Mouse (Mus musculus) lung, embryonic 14.5 days (tissue): ENCODE data around the gene Rrp36. TPM values are rescaled to one million over a fixed set of nuclear protein-coding genes. Genes with fewer than 3 reads are reported as not detected.
A peak's percentile ranks its signal among the peaks of the same experiment; 100 is the strongest.

Experiments used
- ATAC-seq: fragments of 200-750 bp; cut with Nextera tagmentation; 2 replicates; pipeline ENCODE4 v1.8.0; 2017; ENCODE audit warnings: mild to moderate bottlenecking, moderate TSS enrichment, moderate library complexity; ENCODE audit not compliant: insufficient read depth
- DNase-seq: peaks from one replicate; pipeline ENCODE4 v3.0.0-alpha.2; 2015
- H3K27ac ChIP-seq: fragments of 300-500 bp; sonication (generic); 2 replicates; pipeline ENCODE4 v1.5.1; 2014; ENCODE audit warnings: low read depth, mild to moderate bottlenecking, moderate library complexity
- H3K27me3 ChIP-seq: fragments of 300-500 bp; sonication (generic); 2 replicates; pipeline ENCODE4 v1.6.1; 2014; ENCODE audit warnings: low read length, control low read depth; ENCODE audit not compliant: insufficient read depth
- H3K36me3 ChIP-seq: fragments of 300-500 bp; sonication (generic); 2 replicates; pipeline ENCODE4 v1.6.1; 2014; ENCODE audit warnings: control low read depth; ENCODE audit not compliant: insufficient read depth
- H3K4me1 ChIP-seq: fragments of 300-500 bp; sonication (generic); 2 replicates; pipeline ENCODE4 v1.6.1; 2014; ENCODE audit warnings: antibody characterized with exemption, control low read depth; ENCODE audit not compliant: insufficient read depth
- H3K4me2 ChIP-seq: fragments of 300-500 bp; sonication (generic); 2 replicates; pipeline ENCODE4 v1.6.1; 2014; ENCODE audit warnings: mild to moderate bottlenecking
- H3K4me3 ChIP-seq: fragments of 300-500 bp; sonication (generic); 2 replicates; pipeline ENCODE4 v1.5.1; 2014; ENCODE audit warnings: low read depth, low read length
- H3K9ac ChIP-seq: fragments of 300-500 bp; sonication (generic); 2 replicates; pipeline ENCODE4 v1.6.1; 2014
- H3K9me3 ChIP-seq: fragments of 300-500 bp; sonication (generic); 2 replicates; pipeline ENCODE4 v1.6.1; 2016; ENCODE audit warnings: low read depth, low read length, control low read depth
- CTCF ChIP-seq: IDR thresholded peaks from 2 replicates; pipeline ENCODE4 v1.5.1; 2016; ENCODE audit warnings: antibody characterized with exemption, low read depth
- WGBS: fragments of 180-500 bp; shearing (Covaris S2); extraction: QIAGEN DNeasy Blood & Tissue Kit; methylation state at CpG from one replicate; pipeline ENCODE4 v1.1.7; 2014; 5-methylcytosine and 5-hydroxymethylcytosine counted together
- polyA plus RNA-seq: library from polyadenylated mRNA; unstranded; fragments of >200 nt; fragmentation: Nextera tagmentation; extraction: Ambion mirVana; gene quantifications from 2 replicates; pipeline ENCODE4 v1.2.1, GENCODE M21; 2014

Gene Rrp36
- polyA plus RNA-seq, 1 experiment from 2014 or later, result 48.5 TPM

DNA sequence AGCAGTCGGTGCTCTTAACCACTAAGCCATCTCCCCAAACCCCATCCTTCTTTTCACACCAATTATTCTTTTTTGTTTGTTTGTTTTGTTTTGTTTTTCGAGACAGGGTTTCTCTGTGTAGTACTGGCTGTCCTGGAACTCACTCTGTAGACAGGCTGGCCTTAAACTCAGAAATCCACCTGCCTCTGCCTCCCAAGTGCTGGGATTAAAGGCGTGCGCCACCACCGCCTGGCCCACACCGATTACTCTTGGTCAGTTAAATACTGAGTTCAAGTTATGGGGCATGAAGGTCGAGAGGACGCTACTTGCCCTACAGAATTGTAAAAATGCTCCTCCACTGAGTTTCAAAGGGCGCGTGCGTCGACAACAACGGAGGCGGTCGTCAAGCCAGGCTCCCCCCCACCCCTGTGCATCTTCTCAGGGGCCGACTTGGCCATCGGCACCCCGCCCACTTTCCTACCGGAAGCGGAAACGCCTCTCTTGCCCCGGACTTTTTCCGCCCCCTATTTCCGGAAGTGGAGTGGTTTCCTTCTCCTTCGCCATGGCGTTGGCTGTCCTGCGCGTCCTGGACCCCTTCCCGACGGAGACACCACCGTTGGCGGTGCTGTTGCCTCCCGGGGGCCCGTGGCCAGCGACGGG is 36.9 kb upstream of the Rrp36 start, which contains the start of gene Pex6:
Gene Pex6, plus strand, starts transcription at position 505 of the 639 bp plus-strand sequence.
- peaks cover 30% of the 10 kb centered on the region for H3K36me3 ChIP-seq
- H3K4me1 ChIP-seq, result peaks cover 3% of the 10 kb centered on the region
- peak within 1 kb of the TSS; percentile 97 for H3K4me2 ChIP-seq
- H3K9ac ChIP-seq, result peak within 1 kb of the TSS; percentile 92
- WGBS, result 7% methylated on average over 36 of the region's 36 CpGs
- DNase-seq (peak; percentile 97), ATAC-seq (peak; percentile 85)
- H3K4me3 ChIP-seq, result peak within 1 kb of the TSS; percentile 99
- no peaks in the 10 kb centered on the region for H3K27me3 ChIP-seq
- TF ChIP-seq CTCF, result no peak
- no peaks in the 10 kb centered on the region for H3K9me3 ChIP-seq
- peak within 1 kb of the TSS; percentile 69; the same call in 1 of the 2 replicates for H3K27ac ChIP-seq

DNA sequence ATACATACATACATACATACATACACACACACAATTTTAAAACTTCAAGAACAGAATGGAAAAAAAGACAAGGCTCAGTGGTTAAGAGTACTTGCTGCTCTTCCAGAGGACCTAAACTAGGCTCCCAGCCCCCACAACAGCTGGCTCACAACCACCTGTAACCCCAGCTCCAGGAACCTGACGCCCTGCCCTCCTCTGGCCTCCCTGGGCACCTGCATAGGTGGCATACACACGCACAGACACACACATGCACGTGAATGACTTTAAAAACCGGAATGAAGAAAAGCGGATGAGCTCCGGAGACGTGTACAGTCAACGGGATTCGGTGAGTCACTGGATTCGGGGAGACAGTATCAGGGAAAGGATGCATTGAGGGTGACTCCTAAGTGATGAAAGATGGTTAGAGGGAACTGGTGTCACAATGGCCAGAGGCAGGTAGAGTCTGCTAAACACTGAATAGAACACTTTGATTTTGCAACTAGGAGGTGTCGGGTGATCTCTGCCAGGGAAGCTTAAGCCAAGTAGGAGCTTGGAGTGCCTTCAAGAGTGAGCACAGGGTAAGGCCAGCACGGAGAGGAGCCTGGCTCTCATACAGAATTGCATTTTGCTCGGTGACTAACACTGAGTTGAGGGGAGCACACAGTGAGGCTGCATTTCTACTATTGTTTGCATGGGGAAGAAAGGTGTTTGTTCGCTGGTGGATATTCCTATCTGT is 32.4 kb upstream of the Rrp36 start:
- Histone ChIP-seq H3K4me2 (no peak overlapping the region), H3K36me3 (no peaks in the 10 kb centered on the region), H3K4me1 (peaks cover 10% of the 10 kb centered on the region), H3K27ac (no peak overlapping the region), H3K4me3 (no peak overlapping the region), H3K9me3 (no peaks in the 10 kb centered on the region), H3K9ac (no peak overlapping the region), H3K27me3 (no peaks in the 10 kb centered on the region)
- DNase-seq (no peak), ATAC-seq (no peak)
- TF ChIP-seq CTCF, result no peak; the same call in 1 of the 2 replicates
- WGBS, result 87% methylated on average over 14 of the region's 14 CpGs

DNA sequence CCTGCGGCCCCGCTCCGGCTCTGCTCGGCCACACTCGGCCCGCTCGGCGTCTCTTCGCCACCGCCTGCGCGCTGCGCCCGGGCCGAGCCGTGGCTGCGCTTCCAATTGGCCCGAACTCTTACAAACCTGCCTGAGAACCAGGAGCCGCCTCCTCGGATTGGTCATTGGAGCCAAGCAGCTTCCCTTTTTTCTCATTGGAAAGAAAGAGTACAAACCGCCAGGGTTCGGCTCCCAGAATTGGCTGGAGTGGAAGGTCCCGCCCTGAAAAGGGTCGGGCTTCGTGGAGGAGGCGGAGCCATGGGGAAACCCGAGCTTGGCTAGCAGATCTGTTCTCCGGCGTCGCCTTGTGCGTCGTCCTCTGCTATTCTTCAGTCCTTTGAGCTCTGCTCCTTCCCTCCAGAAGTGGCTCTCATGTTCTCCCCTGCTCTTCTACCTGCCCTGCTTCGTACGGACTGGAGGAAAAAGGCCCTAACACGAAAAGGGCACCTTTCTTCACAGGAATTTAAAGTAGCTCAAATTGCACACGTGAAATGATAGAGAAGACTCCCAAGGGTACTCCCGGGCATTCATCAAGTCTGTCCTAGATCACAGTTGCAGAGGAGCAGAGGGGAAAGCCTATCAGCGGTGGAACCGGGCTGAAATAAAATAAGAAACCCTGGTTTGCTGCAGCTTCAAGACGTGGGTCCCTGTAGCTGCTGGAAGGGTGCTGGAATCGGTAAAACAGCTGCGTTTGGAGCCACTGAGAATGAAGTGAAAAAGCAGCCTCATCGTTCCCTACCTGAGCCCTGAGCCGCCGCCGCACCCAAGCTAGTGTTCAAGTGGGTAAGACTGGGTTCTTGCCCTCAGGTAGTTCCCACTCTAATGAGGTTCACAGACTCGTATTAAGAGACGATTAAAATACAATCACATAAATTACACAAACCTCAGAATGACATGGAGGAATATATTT is 31.0 kb upstream of the Rrp36 start, which contains the start of gene Ppp2r5d:
Gene Ppp2r5d, minus strand, starts transcription at position 225 of the 949 bp plus-strand sequence.
- Histone ChIP-seq H3K27me3 (no peaks in the 10 kb centered on the region), H3K9ac (peak within 1 kb of the TSS; percentile 91), H3K4me3 (peak within 1 kb of the TSS; percentile 93), H3K27ac (peak within 1 kb of the TSS; percentile 95), H3K36me3 (peaks cover 2% of the 10 kb centered on the region; the same call in 1 of the 2 replicates), H3K9me3 (no peaks in the 10 kb centered on the region), H3K4me2 (peak within 1 kb of the TSS; percentile 95), H3K4me1 (peaks cover 10% of the 10 kb centered on the region)
- no peak for TF ChIP-seq CTCF
- DNase-seq (peak; percentile 99), ATAC-seq (peak; percentile 96)
- WGBS, result under 1% methylated on average over 48 of the region's 48 CpGs

DNA sequence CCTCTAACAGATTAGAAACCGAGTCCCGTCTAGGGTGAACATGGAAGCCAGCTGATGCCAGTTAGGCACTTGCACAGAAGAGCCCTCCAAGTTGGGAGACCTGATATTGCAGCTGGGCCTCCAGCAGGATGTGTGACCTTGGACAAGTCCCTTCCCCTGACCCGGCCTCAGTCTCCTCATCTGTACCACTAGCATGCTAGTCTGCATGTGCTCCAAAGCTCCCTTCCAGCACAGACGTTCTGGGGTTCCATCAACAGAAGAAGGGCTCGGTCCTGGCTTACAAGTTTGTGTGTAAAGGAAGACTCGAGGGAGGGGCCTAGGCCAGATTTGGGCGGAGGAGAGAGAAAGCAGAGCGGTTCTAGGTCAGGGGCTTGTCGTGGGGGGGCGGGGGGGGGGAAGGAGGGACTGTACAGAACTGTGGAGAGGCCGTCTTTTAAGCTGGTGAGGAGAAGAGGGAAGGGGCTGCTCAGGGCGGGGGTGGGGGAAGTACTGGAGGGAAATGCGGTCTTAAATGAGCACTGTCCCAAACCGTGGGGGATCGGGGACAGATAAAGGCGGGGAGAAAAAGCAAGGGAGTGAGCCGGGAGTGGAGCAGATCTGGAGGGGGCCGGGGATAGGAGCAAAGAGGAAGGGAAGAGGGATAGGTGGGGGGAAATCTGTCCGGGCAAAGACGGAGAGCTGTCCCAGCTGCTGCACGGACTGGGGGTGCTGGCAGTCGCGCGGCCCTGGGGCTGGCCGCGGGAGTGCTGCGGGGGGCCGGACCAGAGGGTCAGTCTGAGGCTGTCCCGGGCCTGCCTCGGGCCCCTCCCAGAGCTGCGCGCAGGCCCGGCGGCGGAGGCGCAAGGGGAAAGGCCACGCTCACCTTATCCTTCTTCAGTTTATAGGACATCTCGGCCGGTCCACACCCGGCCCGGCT is 30.1 kb upstream of the Rrp36 start:
- WGBS, result 2% methylated on average over 40 of the region's 41 CpGs

DNA sequence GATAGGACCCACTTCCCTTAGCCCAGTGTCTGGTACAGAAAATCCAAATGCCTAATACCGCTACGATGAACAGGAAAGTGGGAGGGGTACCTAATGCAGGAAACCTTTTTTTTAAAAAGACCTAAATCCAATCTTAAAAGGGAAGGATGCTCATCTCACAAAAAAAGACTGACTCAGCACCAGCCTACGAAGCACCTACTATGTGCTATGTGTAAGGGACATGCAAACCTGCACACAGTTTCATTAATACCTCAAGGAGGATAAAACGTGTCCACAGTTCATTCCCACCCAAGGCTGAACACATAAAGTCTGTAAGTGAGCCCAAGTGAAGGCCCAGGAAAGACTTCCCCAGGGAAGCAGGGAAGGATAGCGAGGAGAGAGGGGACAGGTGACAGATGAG is 28.4 kb upstream of the Rrp36 start:
- peak overlapping the region; percentile 95 for H3K4me2 ChIP-seq
- ATAC-seq, result no peak
- TF ChIP-seq CTCF, result no peak
- H3K9ac ChIP-seq, result no peak overlapping the region; the same call in 1 of the 2 replicates
- no peaks in the 10 kb centered on the region for H3K9me3 ChIP-seq
- H3K36me3 ChIP-seq, result peaks cover 23% of the 10 kb centered on the region
- peaks cover 10% of the 10 kb centered on the region for H3K4me1 ChIP-seq
- no peak for DNase-seq
- no peak overlapping the region for H3K27ac ChIP-seq
- H3K27me3 ChIP-seq, result no peaks in the 10 kb centered on the region
- H3K4me3 ChIP-seq, result no peak overlapping the region
- WGBS, result 83% methylated on average over 5 of the region's 5 CpGs

More for the DNA sequence above, 30.1 kb upstream of the Rrp36 start:
- Histone ChIP-seq H3K27ac (peak overlapping the region; percentile 95), H3K9me3 (no peaks in the 10 kb centered on the region), H3K27me3 (no peaks in the 10 kb centered on the region), H3K9ac (peak overlapping the region; percentile 91), H3K36me3 (peaks cover 11% of the 10 kb centered on the region), H3K4me2 (peak overlapping the region; percentile 95), H3K4me3 (peak overlapping the region; percentile 93), H3K4me1 (peaks cover 10% of the 10 kb centered on the region)
- DNase-seq (peak; percentile 39), ATAC-seq (peak; percentile 89)
- no peak for TF ChIP-seq CTCF

DNA sequence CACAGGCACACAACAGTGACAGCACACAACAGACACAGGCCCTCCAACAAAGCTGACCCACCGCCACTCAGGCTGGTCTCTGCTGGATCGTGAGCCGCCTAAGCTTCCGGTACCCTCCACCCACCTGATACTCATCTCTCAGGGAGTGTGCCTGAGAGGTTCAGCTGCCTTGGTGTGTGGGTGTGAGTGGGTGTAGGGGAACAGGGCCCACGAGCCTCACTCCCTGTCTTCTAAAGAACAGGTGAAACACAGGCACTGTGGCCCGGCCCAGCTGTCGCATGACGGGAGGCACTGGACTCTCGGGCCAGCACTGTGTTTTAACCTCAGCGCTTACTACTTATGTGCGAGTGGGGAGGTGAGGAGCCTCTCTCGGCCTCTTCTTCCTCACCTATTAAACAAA is 27.9 kb upstream of the Rrp36 start:
- H3K9ac ChIP-seq, result no peak overlapping the region; the same call in 1 of the 2 replicates
- H3K4me2 ChIP-seq, result no peak overlapping the region
- H3K4me1 ChIP-seq, result peaks cover 10% of the 10 kb centered on the region
- H3K9me3 ChIP-seq, result no peaks in the 10 kb centered on the region
- ATAC-seq (no peak), DNase-seq (no peak)
- no peak overlapping the region for H3K27ac ChIP-seq
- H3K4me3 ChIP-seq, result no peak overlapping the region
- peaks cover 23% of the 10 kb centered on the region for H3K36me3 ChIP-seq
- 84% methylated on average over 12 of the region's 12 CpGs for WGBS
- no peak for TF ChIP-seq CTCF
- H3K27me3 ChIP-seq, result no peaks in the 10 kb centered on the region
